Mouse (Mus musculus) testis, postnatal 14 days (tissue): ENCODE results near the gene Hcrtr2.

Source experiments
- DNase-seq: peaks from one replicate; pipeline ENCODE4 v3.0.0; 2021; ENCODE audit warnings: low spot score

Gene Hcrtr2

GRCm38 (mm10) chr9:76323756-76324155 lies at the start of gene Hcrtr2:
Hcrtr2 (minus strand) TSS chr9:76323856.
- no peak for DNase-seq

GRCm38 (mm10) chr9:76364874-76365273 lies 41.2 kb upstream of the Hcrtr2 start:
- DNase-seq, result no peak

- DNase-seq, result no peak
Measured at GRCm38 (mm10) chr9:76360374-76360773, 36.7 kb upstream of the Hcrtr2 start.

GRCm38 (mm10) chr9:76352346-76352745 lies 28.7 kb upstream of the Hcrtr2 start:
- no peak for DNase-seq

GRCm38 (mm10) chr9:76347298-76347697 lies 23.6 kb upstream of the Hcrtr2 start:
- no peak for DNase-seq

- DNase-seq, result no peak
Measured at GRCm38 (mm10) chr9:76331081-76331480, 7.4 kb upstream of the Hcrtr2 start.

GRCm38 (mm10) chr9:76323186-76323701 lies 412 bp downstream of the Hcrtr2 start:
- DNase-seq, result no peak

- no peak for DNase-seq
Measured at GRCm38 (mm10) chr9:76322122-76323052, 1.3 kb downstream of the Hcrtr2 start.

- no peak for DNase-seq
Measured at GRCm38 (mm10) chr9:76321589-76321988, 2.1 kb downstream of the Hcrtr2 start.

GRCm38 (mm10) chr9:76320755-76321154 lies 2.9 kb downstream of the Hcrtr2 start:
- DNase-seq, result no peak

- DNase-seq, result no peak
Measured at GRCm38 (mm10) chr9:76318302-76318701, 5.4 kb downstream of the Hcrtr2 start.

- no peak for DNase-seq
Measured at GRCm38 (mm10) chr9:76315096-76315495, 8.6 kb downstream of the Hcrtr2 start.

GRCm38 (mm10) chr9:76313921-76314320 lies 9.7 kb downstream of the Hcrtr2 start:
- DNase-seq, result no peak

- DNase-seq, result no peak
Measured at GRCm38 (mm10) chr9:76312221-76312620, 11.4 kb downstream of the Hcrtr2 start.

GRCm38 (mm10) chr9:76291384-76291783 lies 32.3 kb downstream of the Hcrtr2 start:
- no peak for DNase-seq

- DNase-seq, result no peak
Measured at GRCm38 (mm10) chr9:76270886-76271285, 52.8 kb downstream of the Hcrtr2 start.

- no peak for DNase-seq
Measured at GRCm38 (mm10) chr9:76257731-76258130, 65.9 kb downstream of the Hcrtr2 start.

- DNase-seq, result no peak
Measured at GRCm38 (mm10) chr9:76252544-76252943, 71.1 kb downstream of the Hcrtr2 start.

- no peak for DNase-seq
Measured at GRCm38 (mm10) chr9:76252109-76252508, 71.5 kb downstream of the Hcrtr2 start.

- DNase-seq, result no peak
Measured at GRCm38 (mm10) chr9:76242322-76242721, 81.3 kb downstream of the Hcrtr2 start.

GRCm38 (mm10) chr9:76237946-76238345 lies 85.7 kb downstream of the Hcrtr2 start:
- DNase-seq, result no peak

GRCm38 (mm10) chr9:76237243-76237642 lies 86.4 kb downstream of the Hcrtr2 start:
- no peak for DNase-seq

- DNase-seq, result peak; percentile 37
Measured at GRCm38 (mm10) chr9:76236626-76237025, 87.0 kb downstream of the Hcrtr2 start.
